Mouse (Mus musculus): ENCODE data around the gene Gtf2a2.

DNA sequence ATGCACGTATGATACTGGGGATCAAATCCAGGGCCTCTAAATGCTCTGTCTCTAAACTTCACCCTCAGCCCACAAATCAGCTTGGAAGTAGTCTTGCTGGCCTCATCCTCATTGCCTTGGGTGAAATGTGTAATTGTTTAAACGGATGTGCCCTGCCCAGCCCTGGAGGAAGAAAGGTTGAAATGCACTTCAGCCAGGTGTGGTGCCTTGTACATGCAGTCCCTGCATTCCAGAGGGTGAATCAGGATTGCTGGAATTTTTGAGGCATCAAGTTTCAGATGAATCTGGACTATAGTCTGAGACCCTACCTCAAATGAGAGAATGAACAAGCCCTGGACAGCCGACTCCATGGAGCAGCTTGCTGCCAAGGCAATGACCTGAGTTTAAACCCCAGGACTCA lies 35.5 kb downstream of the Gtf2a2 start:
- no peak for TF ChIP-seq CTCF (IDR thresholded peaks at IDR 0.05; ENCODE audit: low read depth)
- no peak for TF ChIP-seq EP300 (IDR thresholded peaks at IDR 0.05; ENCODE audit: low read depth)
